Mouse (Mus musculus) G1E (cell line): ENCODE measurements around the gene Nfu1.

Experiments used
- CTCF ChIP-seq: IDR thresholded peaks from 2 replicates; pipeline ENCODE4 v1.5.1; 2012; ENCODE audit warnings: low read depth, low read length, inconsistent platforms, mixed read lengths
- GATA1 ChIP-seq: IDR thresholded peaks from 2 replicates; pipeline ENCODE4 v1.6.1; 2012; ENCODE audit warnings: borderline replicate concordance, low read length, inconsistent platforms, mixed read lengths
- TAL1 ChIP-seq: conservative IDR thresholded peaks from 2 replicates; pipeline ENCODE4 v1.6.1; 2012; ENCODE audit warnings: low read depth, low read length, inconsistent platforms, mixed read lengths

DNA sequence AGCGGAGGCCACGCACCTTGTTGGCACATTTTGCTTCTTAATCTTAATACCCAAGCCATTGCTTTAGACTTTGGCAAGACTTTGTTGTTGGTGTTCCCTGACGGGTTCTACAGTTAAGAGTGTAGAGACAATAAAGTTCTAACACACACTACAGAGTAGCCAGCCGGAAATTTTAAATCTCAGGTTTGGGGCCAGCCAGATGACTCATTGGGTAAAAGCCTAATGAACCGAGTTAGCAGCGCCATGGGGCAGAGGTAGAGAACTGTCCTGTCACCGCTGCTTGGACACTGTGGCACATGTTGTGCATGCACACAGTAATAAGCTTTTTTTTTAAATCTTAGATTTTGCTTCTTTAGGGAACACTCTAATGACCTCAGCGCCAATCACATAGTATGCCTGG lies 16.7 kb upstream of the Nfu1 start:
- no peak for TF ChIP-seq CTCF
- TF ChIP-seq TAL1 = no peak
- TF ChIP-seq GATA1 = no peak
